Mouse (Mus musculus): ENCODE measurements at regions not wholly inside any gene's neighbourhood (a gene's known extent, or its start where the extent isn't known, plus 50 kb on each side); places are given as distances from the start of the nearest gene placed in this dataset.

GRCm38 (mm10) chr1:42006235-42006634, 689.3 kb upstream of the Pou3f3 start:
- TF ChIP-seq MAX (IDR thresholded peaks at IDR 0.05; ENCODE audit: low read depth) (no peak), POLR2A (IDR thresholded peaks at IDR 0.05; ENCODE audit: insufficient read length, low read depth) (no peak), E2F4 (IDR thresholded peaks at IDR 0.05; ENCODE audit: insufficient read depth) (no peak), POLR2AphosphoS2 (IDR thresholded peaks at IDR 0.05; ENCODE audit: insufficient read length, low read depth) (no peak)
